Mouse (Mus musculus) retina, embryonic 14.5 days (tissue): ENCODE measurements at regions not wholly inside any gene's neighbourhood (a gene's known extent, or its start where the extent isn't known, plus 50 kb on each side); places are given as distances from the start of the nearest gene placed in this dataset.

Source experiments
- DNase-seq: peaks from one replicate; pipeline ENCODE4 v3.0.0-alpha.2; 2015; ENCODE audit warnings: low spot score

DNA sequence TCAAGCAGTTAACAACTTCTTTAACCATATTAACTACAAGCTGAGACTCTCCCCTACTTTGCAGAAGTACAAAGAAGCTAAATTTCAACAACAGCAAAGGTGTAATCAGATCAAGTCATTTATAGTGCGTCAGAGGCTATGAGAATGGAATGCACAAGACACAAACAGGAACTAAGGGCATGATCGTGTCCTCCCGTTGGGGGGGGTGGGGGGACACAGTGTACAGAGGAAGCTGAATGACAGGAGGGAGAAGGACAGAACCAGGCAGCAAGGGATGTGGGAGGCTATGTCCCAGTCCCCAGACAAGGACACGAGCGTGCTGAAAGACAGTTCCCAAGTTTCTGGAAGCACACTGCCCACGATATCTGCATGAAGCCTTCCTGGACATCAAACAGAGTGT lies 408.9 kb downstream of the Atp23 start:
- DNase-seq: no peak

DNA sequence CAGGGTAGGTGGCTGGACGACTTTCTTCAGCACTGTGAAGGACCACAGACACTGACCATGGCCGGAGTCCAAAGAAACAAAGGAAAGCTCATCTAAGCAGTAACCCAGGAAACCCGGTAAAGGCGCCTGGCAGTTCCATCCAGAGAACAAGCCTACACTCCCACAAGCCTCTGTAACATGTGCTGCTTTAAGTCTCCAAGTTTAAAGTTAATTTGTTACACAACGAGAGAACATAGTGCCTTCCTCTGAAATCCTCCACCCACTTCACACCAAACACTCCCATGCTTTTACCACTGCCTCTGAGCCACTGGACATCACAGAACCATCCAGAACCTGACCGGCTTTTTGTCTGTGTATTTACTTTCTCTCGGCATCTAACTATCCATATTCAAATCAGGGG lies 416.0 kb downstream of the Atp23 start:
- no peak for DNase-seq

DNA sequence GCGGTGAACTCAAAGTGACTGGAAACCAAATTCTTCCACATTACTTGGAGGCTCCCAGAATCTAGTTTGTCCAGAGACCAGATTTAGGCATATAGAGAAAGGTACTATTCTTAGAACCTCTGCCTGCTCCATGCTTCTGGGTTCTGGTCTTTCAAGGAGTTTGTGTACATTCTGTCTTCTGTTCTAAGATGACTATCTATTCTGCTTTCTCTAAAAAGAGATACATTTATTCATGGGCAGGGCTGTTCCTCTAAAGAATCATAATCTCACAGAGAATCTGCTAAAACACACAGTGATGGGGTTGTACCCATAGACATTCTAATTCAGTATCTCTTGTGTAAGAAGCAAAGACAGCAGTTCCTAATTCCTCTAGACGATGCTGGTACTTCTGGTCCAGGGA lies 417.7 kb downstream of the Atp23 start:
- no peak for DNase-seq

DNA sequence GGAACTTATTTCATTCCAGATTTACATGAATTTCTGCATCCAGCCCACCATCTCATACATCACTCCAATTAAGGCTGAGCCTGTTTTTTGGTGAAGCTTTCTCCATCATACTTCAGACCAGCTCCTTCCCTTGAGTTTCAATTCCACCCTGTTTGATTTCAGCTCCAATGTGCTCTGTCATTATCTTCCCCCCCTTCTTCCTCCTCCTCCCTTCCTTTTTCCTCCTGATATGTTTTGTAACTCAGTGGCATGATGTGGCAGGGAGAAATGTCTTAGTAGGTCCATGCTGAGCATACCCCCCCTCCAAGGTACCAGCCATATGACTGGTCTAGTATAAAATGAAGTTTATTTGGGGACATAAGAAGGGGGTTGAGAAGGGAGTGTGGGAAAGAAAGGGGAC lies 420.8 kb downstream of the Atp23 start:
- DNase-seq: no peak

DNA sequence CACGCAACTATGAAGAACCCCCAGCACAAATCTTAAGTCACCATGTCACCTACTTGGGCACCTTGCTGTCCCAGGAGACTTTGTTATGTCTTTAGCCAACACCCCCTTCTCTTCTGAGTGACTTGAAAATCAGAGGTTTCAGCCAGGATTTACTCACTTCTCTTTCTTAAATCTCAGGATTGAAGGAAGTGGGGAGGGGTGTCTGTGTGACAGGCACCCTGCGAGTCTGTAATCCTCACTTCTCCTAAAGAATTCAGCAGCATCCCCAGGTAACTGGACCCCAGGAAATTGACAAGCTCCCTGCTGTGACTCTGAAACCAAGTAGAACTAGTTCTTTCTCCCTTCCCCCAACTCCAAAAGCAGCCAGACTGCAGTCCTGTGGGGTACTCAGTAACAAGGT lies 421.4 kb downstream of the Atp23 start:
- no peak for DNase-seq

DNA sequence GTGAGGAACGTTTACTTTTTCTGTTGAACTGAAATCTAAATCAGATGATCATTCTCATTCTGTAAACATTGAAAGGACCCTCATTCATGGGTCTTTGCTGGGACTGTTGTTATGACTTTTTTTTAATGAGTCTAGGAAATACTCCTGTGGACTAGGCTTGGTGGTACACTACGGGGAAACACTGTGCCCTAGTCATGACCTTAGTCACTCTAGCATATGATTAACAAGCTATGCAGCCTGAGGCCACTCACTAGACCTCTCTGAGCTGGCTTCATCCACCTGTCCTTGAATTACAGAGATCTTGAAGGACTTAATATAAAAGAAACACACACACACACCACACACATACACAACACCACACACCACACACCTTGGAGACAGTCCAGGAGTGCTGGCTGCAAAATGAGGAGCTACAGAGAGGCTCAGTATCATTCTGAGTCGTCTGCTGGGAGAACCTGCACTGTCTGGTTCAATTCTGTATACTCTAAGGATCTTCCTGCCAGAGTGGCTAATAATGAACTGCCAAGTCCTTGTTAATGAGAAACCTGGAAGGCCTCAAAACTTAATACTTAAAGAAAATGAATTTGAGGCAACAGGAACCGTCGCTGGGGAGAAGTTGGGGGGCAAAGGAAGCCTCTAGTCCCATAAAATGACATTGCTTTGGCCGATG lies 428.0 kb downstream of the Atp23 start:
- no peak for DNase-seq

DNA sequence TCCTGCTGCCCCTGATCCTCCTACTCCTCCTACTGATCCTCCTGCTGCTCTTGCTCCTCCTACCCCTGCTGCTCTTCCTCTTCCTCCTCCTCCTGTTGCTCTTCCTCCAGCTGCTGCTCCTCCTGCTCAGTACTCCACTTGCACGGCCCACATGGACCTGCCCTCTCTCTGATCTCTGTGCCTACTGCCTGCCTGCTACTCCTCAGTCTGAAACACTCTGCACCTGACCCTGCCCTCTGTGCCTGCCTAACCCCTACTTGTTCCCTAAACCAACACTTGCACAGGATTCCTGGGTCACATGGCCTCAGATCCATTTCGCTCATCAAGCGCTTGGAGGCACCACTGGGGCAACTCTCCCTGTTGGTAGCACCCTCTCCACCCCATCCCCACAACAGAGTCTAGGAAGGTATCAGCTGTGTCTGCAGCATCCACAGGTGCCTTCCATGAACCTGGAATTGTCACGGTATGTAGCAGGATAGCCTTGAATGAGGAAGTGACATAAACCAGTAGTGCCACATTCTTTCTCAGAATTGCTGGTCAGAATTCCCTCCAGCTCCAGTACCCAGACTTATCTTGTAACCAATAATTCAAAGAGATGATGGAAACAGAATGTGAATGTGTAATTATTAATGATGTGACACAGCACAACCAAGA lies 430.2 kb downstream of the Atp23 start:
- no peak for DNase-seq

DNA sequence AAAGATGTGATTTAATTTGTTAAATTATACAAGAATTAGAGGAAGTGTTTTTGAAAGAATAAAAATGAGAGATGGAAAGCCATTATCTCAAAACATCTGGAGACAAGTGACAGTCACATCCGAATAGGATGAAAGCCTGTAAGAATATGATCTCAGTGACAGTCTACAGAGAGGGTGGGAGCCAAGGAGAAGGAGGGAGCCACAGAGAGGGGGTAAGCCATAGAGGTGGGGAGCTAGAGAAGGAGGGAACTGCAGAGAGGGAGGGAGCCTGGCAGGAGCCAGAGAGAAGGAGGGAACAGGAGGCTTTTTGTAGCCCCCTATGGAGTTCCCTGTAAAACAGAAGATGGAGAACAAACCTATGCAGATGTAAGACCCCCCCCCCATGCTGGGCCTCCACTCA lies 438.4 kb downstream of the Atp23 start:
- no peak for DNase-seq

DNA sequence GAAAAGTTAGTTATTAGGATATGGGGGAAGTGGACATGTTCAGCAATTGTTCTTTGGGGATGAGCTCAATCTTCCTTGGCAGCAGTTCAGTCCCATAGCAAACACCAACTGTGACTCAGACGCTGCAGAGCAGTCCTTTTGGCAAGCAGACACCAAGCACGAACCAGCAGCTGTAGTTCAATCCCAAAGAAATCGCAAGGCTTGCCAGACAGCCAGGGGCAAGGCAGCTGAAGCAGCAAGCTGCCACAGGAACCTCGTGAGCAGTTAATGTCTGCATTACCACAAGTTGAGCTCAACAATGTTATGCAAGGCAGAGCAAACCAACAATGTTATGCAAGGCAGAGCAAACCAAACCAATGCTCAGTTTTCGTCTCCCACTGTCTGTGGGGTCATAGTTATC lies 442.6 kb downstream of the Atp23 start:
- no peak for DNase-seq

DNA sequence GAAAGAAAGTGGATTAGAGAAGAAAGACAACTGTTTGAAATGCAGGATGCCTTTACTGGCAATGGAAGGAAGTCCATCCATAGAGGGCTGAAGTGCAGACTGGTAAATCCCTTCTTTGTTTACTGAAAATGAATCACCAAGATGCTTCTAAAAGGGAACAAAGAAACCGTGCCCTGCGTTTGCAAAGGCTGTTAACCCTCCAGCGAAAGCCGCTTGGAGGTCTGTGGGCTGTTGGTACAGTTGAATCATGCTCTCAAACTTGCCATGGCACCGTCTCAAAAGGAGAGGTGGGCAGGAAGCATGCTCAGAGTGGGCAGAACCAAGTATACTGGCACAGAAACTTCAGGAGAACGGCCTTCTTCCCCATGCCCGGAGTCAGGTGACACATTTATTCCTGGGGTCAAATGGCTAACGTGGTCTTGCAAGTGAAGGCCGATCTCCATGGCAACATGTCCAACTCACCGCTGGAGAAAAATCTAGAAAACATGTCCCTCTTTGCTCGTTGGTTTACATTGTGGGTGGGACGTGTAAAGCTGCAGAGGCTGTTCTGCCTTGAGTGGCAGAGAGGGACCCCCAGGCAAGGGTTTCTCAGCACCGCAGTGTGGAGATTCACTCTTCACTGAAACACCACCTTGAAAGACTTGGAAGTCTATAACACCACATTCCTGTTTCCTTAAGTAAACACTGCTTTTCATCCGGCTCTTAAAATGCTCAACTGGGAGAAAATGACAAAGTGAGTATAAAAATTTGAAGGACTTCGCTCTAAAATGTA lies 448.2 kb downstream of the Atp23 start:
- DNase-seq: no peak

DNA sequence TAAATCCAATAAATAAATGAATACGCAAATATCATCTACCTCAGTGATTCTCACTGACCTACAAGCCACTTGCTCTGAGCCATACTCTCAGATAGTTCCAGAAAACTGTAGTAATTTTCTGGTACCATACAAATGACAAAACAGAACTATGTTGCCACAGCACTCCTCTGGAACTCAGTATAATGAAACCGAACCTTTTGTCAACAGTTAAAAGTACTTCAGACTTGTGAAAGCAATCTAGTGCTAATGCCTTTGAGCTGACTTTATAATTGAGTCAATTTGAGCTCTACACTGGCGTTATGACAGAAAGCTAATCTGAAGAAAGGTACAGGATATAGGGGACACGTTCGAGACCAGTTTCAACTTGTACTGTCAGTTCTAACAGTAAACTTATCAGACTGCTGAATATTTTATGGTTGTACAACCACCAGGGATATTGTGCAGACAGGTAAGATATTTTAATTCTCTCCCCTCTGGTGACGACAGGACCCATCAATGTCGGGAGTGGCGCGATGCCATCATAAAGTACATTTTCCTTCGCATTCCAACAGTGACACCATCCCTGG lies 449.0 kb downstream of the Atp23 start:
- no peak for DNase-seq

DNA sequence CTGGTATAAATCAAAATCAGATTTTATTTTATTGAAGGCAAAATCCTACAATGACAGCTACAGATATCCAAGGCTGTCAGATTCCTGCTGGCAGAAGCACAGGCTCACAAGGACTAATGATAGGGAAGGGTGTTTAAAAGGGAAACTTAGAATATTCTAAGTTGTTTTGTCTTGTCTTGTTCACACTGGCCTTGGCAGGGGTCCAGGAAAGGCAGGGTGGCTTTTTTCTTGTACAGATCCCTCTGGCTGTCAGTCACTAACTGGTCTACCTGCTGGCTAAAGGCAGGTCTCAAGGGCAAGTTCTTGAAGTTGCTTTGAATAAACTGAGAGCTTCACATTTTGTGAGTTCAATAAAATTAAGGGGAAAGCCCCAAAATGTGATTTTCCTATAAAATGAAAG lies 465.3 kb downstream of the Lrig3 start:
- DNase-seq: no peak

DNA sequence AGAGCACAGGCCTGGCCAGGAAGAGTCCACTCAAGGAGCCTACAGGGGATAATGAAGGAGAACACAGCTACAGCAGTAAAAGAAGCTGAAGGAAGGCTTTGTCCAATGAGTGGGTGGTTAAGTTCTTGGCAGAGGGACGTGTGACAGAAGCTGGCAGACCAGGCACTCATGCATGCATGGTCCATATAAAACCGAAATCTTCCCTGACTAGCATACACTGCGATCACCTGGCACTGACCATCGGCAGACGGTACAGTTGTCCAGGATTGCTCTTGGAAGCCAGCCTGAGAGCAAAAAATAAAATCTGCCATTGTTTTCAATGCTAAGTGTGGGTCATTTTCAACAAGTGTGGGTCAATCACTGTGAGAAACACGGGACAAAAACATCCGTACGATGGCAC lies 464.4 kb downstream of the Lrig3 start:
- DNase-seq: no peak

DNA sequence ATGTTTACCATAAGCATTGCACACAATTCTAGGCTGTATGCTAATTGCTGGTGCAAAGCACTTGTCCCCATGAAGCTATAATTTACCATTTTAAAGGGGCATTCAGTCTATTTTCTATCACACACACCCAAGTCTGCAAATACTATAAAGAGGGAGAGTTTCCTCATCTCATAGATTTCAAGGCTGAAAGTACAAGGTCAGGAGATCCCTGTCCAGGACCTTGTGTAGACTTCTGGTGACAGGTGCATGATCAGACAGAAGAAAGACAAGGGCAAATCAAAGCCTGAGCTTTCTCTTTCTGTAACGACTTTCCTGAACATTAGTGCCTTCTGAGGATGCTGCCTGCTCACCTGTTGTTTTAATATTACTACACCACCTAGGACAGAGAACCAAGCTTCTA lies 463.5 kb downstream of the Lrig3 start:
- no peak for DNase-seq

DNA sequence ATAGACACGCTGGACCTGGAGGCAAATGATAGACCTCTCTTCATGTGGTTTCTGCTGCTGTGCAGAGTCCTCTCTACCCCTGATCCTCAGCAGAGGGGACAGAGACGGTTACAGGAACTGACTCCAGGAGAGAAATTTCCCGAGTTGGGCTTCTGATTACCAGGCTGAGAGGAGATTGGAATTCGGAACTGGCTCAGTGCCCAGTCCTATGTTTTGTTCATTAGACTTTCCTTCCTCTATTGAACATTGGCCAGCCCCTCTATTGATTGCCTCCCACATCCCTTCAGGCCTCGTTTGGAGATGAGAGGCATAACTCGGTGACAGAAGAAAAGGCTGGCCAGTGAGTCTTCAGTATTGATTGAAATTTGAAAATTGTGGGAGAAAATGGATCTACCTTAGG lies 456.1 kb downstream of the Lrig3 start:
- no peak for DNase-seq

DNA sequence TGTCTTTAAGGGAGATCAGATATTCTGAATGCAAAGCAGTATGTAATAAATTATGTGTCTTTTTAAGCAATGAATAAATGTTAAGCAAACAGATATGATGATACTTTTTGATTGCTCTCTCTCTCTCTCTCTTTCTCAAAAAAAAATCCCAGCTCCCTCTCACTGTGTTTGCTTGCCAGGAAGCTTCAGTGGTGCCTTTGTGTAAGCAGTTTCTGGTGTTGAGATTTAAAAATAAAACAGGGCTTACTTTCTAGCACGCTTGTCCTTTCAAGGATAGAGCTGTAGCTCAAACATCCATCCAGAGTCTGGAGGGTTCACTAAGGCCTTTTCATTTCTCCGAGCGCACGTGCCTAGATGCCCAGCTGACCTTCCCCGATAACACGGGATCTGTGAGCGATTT lies 447.8 kb downstream of the Lrig3 start:
- no peak for DNase-seq

DNA sequence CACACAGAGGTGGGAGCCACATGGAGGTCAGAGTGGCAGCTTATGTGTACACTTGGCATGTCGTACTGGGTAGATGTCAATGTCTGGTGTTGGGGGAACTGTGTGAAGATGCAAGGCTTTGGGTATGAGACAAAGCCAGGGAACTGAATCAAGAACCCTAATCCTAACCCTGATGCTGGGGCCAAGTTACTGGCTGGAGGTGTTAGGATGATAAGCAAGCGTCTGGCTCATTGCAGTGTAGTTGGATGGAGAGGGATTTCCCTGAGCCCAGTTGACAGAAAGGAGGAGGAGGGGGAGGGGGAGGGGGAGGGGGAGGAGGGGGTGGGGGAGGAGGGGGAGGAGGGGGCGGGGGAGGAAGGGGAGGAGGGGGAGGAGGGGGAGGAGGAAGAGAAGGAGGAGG lies 426.3 kb downstream of the Lrig3 start:
- no peak for DNase-seq

DNA sequence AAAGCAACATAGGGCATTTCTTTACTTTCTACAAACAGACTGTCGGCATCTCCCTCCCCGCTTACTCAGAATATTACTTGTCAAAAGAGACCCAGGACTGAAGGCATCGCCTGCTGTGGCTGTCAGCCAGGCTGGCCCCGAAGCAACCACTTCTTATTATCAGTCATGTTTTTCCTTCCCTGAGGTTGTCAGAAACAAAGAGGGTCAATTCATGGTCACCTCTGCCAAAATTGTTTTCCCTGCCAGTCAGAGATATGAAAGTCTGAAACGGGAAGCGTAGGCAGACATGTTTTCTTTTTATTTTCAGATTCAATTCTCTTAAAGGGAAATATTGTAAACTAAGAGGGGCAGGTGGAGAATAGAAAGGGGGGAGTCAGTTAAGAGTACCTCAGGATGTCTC lies 425.8 kb downstream of the Lrig3 start:
- no peak for DNase-seq

DNA sequence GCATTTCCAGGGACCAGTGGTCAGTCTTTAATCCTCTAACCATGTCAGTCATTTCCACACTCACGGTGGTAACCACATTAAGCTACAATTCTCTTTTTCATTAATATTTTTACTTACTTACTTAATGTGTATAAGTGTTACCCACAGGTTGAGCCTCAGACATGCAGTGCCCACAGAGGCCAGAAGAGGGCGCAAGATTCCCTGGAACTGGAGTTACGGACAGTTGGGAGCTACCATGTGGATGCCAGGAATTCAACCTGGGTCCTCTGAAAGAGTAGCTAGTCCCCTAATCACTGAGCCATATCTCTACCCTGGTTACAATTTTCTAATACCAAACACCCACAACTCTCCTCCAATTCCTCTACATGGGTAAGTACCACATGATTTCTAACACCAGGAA lies 420.5 kb downstream of the Lrig3 start:
- DNase-seq: no peak

DNA sequence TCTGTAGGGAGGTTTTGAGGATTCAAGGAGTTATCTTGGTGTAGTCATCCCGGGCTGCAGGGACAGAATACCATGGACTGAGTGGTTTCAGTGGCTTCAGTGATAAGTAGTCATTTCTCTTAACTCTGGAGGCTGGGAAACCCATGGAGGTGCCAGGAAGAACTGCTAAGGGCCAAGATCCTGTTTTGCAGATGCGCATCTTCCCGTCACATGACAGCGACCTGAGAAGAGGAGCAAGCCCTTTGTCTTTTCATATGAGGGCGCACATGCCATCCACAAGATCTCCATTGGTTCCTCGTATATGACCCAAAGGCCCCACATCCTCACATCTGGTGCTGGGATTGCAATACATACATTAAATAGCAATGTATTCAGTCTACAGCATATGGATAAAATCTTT lies 419.7 kb downstream of the Lrig3 start:
- no peak for DNase-seq

DNA sequence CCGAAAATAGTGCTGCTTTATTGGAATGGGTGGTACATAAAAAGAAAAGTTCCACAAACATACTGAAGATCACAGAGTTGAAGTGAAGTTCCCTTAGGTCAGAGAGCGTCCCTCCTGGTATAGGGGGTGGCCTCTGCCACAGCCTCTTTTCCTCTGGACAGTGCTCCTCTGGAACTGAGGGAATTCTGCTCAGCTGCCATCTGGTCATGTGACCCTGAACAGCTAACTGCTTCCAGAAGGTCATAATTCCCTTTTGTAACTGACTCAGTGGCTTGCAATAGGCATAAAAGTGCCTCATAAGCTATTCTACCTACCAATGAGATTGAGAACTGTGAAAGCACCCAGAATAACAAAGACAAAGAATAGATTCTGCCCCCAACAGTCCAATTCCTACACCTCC lies 414.4 kb downstream of the Lrig3 start:
- no peak for DNase-seq

DNA sequence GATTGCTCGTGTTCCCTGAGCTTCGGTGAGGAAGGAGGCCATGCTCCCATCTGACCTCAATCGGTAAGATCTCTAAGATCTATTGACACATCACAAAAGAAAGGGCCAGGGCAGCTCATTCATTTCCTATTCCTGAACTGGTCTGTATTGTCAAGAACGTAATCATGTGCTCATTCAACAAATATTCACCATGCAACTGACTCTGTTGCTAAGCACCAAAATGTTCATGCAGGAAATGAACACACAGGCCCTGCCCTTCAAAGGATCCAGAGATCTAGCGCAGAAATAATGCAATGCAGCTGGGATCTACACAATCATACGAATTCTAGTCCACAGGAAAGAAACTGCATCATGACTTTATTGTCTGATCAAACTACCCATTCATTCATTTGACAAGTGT lies 413.3 kb downstream of the Lrig3 start:
- no peak for DNase-seq

DNA sequence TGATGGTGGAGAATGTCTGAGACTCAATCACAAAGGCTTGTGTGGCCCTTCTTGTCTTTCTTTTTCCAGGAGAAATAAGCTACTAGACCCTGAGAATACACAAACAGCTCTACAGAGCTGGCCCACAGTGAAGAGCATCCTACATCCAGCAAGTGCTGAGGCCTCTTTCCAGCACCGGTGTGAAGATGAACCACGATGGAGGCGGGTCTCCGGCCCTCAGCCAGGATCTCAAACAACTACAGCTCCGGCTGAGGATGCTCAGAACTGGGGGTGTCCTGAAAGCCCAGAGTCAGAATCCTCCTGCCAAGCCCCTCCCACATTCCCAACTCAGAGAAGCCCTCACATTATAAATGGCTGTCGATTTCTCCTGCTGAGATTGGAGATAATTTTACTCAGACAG lies 407.9 kb downstream of the Lrig3 start:
- no peak for DNase-seq
